Mouse (Mus musculus): ENCODE data around the gene Epor.

- TF ChIP-seq CTCF (IDR thresholded peaks at IDR 0.05; ENCODE audit: borderline replicate concordance, extremely low read depth, insufficient read depth, insufficient read length) (no peak), POLR2A (IDR thresholded peaks at IDR 0.05; ENCODE audit: borderline replicate concordance, extremely low read depth, insufficient read depth, insufficient read length, poor library complexity, severe bottlenecking) (no peak)
Measured at GRCm38 (mm10) chr9:21954635-21955034, 8.7 kb downstream of the Epor start.

Measured in brain, embryonic 14.5 days (tissue).